Mouse (Mus musculus) urinary bladder, postnatal 10 days (tissue): ENCODE measurements at regions not wholly inside any gene's neighbourhood (a gene's known extent, or its start where the extent isn't known, plus 50 kb on each side); places are given as distances from the start of the nearest gene placed in this dataset.

Experiments
- DNase-seq: peaks from one replicate; pipeline ENCODE4 v3.0.0; 2022; ENCODE audit warnings: low spot score

DNA sequence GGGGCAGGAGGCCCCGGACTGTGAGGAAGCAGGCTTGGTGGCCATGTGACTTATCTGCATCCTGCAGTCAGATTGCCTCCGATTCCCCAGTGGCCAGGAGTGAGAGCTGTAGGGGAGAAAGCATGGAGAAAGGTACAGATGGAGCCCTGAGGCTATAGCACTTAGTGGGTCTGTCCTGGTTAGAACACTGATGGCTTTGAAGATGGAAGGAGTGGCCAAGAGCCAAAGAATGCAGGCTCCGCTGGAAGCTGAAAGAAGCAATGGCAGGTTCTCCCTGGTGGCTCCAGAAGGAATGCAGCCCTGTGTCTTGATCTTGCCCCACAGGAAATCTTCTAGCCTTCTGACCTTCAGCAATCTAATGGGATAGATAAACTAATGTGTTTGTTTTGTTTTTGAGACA lies 926.3 kb downstream of the 4930447A16Rik start:
- no peak for DNase-seq

DNA sequence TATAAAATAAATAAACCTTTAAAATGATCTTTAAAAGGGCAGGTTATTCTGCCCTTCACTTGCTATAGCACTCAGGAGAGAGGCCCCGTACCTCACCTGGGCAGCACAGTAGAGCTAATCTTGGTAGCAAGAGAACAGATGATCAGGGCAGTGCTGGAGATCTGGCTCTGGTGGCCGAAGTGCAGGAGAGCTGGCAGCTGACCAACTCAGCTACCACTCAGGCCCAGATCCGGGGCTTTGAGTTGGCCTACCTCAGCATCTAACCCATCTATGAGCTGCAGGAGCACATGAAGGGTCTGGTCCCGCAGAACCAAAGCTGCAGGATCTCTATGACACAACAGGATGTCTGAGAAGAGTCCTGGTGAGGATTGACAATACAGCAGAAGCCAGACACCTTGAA lies 928.0 kb downstream of the 4930447A16Rik start:
- DNase-seq = no peak

- no peak for DNase-seq
Observed at GRCm38 (mm10) chr15:38359053-38359452, 933.7 kb downstream of the 4930447A16Rik start.

- DNase-seq = no peak
Observed at GRCm38 (mm10) chr15:38363522-38363921, 938.2 kb downstream of the 4930447A16Rik start.

GRCm38 (mm10) chr15:38364014-38364413 lies 938.7 kb downstream of the 4930447A16Rik start:
- DNase-seq = no peak

DNA sequence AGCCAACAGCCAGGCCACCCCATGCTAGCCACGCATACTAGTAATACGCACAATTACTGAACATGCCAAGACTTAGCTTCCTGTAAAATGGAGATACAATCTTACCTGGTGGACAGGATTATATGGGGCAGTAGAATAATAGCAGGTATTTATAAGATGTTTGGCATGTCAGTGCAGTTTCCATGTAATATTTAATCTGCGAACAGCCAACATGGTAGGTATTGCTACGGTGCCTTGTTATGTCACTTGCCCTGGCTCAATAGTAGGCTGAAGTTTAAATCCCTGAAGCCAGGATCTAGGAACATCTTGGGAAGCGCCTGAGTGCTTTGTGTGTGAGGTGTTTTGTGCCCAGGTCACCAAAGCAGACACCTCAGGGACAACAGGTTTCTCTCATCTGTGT lies 942.3 kb downstream of the 4930447A16Rik start:
- no peak for DNase-seq

DNA sequence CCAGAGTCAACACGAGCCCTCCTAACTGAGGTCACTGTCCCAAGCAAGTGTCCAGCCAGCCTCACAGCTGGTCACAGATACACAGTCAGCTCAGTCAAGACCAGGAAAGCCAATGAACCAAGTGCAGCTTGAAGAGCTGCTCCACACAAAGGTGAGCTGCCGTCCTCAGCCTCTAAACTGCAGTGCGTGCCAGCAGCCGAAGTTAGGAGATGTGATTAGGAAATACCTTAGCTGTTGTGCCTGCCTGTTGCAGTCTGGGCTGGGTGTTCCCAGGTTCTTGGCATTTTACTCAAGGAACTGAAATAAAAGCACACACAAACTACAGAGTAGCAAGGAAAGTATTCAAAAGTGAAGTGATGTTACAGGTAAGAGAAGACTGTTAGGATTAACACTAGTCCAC lies 942.9 kb downstream of the 4930447A16Rik start:
- DNase-seq = no peak

- no peak for DNase-seq
Observed at GRCm38 (mm10) chr15:38371404-38372090, 946.2 kb downstream of the 4930447A16Rik start.

DNA sequence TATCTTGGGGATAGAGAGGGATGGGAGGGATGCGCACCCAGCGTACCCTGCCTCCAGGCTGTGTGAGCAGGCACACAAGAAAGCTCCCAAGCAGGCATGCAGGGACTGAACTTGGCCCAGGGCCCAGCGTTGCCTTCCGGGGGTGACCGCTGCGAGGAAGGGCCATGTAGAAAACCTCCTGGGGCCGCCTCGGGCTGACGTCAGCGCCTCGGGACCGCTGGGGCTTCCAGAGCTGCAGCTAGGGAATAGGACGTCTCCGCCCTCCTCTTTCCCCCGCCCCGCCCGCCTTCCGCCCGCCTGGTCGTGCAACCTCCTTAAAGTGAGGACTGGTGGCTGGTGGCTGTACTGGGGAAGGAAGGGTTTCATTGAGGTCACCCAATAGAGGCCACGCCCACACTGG lies 948.4 kb downstream of the 4930447A16Rik start:
- DNase-seq = peak; percentile 52

DNA sequence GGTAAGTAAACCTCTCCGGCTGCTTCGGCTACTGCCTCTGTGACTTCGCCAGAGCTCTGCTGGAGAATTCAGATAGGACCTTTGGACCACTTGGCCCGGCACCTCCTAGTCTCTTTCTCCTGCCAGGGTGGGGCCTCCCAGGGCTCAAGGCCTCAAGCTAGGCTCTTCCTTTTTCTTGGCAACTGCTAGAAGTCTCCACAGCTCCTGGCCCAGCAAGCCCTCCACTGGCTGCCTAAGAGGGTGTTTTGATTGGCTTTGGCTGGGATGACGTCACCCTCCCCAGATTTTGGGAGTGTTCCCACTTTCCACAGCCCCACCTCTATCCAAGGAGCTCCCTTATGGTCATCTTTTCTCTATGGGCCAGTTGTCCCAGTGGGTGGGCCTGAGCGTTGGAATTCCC lies 949.4 kb downstream of the 4930447A16Rik start:
- DNase-seq = peak; percentile 40

DNA sequence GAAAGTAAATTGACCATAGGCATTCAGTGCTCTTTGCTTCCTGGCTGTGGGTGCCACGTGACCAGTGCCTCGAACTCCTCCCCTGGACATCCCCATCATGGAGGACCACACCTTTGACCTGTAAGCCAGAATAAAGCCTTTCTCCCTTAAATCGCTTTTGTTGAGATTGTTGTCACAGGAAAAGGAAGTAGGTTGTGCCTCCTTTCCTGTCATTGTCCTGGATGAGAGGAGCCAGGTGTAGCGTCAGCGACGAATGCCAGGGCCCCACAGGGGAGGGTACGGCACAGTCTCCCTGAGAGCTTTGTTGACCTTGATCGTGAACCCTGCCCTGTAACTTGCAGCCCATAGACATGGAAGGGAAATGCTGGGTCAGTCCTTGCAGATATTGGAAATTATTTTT lies 952.8 kb downstream of the 4930447A16Rik start:
- no peak for DNase-seq

DNA sequence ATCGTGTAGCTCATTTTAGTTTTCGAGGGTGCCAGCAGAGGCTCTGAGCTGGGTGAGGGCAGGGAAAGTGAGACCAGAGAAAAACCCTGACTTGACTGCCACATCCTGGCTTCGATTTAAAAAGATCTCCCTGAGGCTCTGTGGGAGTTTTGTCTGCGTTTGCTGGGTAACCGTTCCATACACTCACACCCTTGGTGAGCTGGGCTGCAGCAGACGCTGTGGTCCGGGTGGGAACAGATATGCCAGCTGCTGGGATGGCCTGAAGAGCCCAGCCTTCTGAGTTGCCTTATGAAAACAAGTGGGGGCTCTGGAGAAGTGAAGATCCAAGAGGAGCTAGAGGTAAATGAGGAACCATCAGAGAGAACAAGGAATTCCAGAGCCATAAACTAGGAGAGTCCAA lies 962.3 kb downstream of the 4930447A16Rik start:
- no peak for DNase-seq

GRCm38 (mm10) chr15:38388436-38388835 lies 963.1 kb downstream of the 4930447A16Rik start:
- DNase-seq = no peak

- DNase-seq = no peak
Observed at GRCm38 (mm10) chr15:38390450-38390849, 965.1 kb downstream of the 4930447A16Rik start.

DNA sequence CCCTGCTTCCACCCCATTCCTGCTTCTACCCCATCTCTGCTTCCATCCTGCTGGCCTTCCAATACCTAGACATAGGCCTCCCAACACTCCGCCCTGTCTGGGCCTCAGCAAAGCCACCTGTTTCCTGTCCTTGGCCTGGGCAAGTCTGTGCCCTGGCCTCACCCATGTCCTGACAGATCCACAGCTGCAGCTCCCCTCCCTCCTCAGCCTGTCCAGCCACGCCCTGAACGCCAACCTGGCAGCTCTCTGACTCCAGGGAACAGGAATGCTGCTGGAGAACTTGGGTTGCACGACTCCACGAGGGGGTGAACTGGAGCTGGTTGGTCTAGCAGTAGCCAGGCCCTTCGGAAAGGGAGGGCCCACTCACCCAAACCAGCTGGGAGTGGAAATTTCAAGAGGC lies 966.1 kb downstream of the 4930447A16Rik start:
- no peak for DNase-seq

DNA sequence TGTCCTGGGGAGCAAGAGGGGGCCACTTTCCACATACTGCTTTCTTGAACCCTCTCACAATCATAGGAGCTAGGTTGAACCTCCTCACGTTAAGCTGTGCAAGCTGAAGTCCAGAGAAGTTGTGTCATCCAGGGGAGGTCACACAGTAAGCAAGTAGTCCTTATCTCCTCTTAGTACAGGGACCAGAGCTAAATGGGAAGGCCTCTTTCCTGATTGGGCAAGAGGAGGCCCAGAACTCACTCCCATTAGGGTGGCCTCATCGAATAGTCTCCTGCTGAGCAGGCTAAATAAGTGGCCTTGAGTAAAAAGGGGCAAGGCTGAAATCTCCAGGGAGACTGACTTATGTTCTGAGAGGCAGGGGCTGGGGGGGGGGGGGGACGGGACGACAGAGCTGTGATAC lies 966.5 kb downstream of the 4930447A16Rik start:
- DNase-seq = no peak

GRCm38 (mm10) chr15:38392441-38393149 lies 967.2 kb downstream of the 4930447A16Rik start:
- DNase-seq = no peak

- DNase-seq = no peak
Observed at GRCm38 (mm10) chr15:38398852-38399251, 973.5 kb downstream of the 4930447A16Rik start.

DNA sequence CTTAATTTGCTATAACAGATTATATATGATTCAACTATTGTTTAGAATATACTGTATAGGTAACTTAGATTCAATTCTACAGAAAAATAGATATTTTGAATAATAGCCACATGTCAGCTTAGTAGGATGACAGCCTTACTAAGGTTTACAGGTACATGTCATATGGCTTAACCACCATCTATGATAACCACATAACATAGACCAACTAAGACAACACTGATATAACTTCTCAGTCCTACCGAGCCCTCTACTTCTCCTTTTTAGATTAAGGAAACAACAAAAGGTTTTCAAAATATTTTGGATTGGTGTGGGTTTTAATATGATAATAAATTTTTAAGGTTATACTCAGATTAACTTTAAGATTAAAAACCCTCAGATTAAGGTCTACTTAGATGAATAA lies 977.4 kb downstream of the 4930447A16Rik start:
- DNase-seq = no peak

- no peak for DNase-seq
Observed at GRCm38 (mm10) chr15:38403760-38404375, 978.5 kb downstream of the 4930447A16Rik start.

DNA sequence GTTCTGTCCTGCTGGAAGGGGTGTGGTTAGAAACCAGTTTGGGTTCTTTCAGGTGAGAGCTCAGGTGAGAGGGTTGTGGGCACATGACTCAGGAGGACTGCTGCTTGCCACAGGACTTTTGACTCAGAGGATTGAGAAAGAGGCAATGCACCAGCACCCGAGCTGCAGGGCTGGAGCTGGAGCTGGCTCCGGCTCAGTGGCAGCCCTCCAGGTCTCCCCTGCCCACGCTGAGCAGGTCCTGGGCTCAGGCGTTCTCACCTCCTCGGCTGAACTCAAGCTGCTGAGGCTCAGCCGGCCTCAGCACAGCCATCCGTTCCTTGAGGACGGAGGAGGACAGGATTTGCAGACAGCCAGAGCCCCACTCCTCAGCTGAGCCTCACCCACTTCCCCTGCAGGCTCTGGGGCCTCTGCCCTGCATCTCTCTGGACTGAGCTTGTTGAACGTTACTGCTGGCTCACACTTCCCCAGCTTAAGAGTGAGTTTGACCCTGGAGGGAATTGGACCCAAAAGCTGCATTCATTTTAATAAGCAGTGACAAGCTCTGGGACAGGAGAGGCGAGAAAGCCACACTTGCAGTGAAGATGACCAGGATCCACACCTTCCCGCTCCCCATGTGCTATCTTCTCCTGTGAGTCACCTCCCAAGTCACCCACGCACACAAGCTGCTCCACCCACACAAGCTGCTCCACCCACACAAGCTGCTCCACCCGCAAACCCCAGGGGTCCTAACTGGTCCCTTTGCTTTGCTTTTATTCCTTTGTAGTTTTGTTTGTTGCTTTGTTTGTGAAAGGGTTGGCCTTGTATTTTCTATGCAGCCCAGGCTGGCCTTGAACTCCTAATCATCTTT lies 981.0 kb downstream of the 4930447A16Rik start:
- DNase-seq = no peak

DNA sequence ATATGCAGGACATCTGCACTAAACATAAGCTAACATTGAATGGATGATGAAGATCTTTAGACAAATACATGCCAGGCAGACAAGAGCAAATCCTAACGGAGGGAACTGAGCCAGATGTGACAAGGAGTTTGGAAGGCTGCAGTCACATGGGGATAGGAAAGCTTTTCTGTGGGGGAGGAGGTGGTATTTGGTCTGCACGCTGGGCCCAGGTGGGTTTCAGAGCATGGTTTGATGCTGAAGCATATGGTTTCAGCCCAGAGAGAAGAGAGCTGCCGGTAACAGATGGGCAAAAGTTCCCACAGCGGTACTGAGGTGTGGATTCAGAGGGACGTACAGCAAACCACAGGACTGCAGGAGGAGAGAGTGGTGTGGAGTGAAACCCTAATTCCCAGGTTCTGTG lies 982.1 kb downstream of the 4930447A16Rik start:
- DNase-seq = no peak
